Comparison of ENCODE assay signal across 18 mouse cellular contexts in the genomic region with DNA sequence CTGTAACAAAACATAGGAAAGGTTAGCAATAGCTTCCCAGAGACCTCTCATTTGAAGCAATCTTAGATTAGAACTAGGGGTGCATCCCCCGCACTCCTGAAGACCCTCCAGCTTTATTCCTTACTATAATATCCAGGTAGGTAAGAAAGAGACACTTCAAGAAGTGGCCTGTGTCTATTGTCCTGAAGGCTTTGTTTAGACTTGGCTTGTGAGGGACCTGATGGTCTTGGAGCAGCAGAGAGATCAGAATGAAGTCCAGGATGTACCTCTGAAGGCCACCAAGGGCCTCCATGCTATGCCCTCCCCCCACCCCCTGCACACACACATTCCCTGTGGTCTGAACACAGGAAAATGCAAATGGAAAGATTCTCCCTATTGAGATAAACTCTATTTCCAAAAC. TPM values are rescaled to one million over a fixed set of nuclear protein-coding genes. Genes with fewer than 3 reads are reported as not detected.
DNase-seq lines count a peak whose midpoint lies in the region; ATAC-seq lines count a peak whose summit lies in the region.
"Had no signal": no experiment of that assay in that cellular context is flagged by ENCODE, and none has a peak within 500 bp of the region (broad histone marks: within the 10 kb centered on the region; RNA-seq: fewer than 3 reads in every experiment).

No protein-coding gene starts in this region.

- 93% methylated on average over 1 of the region's 1 CpGs for WGBS in neural tube, embryonic 12.5 days
- WGBS in neural tube, embryonic 15.5 days = 88% methylated on average over 1 of the region's 1 CpGs
- 92% methylated on average over 1 of the region's 1 CpGs for WGBS in hindbrain, embryonic 11.5 days
- WGBS in midbrain, embryonic 10.5 days = 90% methylated on average over 1 of the region's 1 CpGs

- peaks cover 30% of the 10 kb centered on the region for H3K4me1 ChIP-seq in neural tube, embryonic 12.5 days
- peaks cover 15% of the 10 kb centered on the region for H3K4me1 ChIP-seq in neural tube, embryonic 15.5 days
- H3K4me1 ChIP-seq in hindbrain, embryonic 11.5 days (replicated peaks; ENCODE audit: control insufficient read depth, insufficient read depth, low read length) = 0 out of 2 replicates have a peak, but pooled peaks cover 3% of the 10 kb centered on the region
- H3K4me1 ChIP-seq in midbrain, embryonic 10.5 days = peaks cover 64% of the 10 kb centered on the region

- no peak overlapping the region for H3K4me3 ChIP-seq in neural tube, embryonic 12.5 days
- no peak overlapping the region for H3K4me3 ChIP-seq in neural tube, embryonic 15.5 days (replicated peaks)
- H3K4me3 ChIP-seq in hindbrain, embryonic 11.5 days (ENCODE audit: low read depth, low read length) = peak overlapping the region; percentile 25
- H3K4me3 ChIP-seq in midbrain, embryonic 10.5 days = peak overlapping the region; percentile 80
- H3K4me3 ChIP-seq: gastrocnemius, adult 2 months; left cerebral cortex, adult 2 months had no signal

- no peak overlapping the region; the same call in 1 of the 2 replicates for H3K9ac ChIP-seq in neural tube, embryonic 12.5 days
- H3K9ac ChIP-seq in neural tube, embryonic 15.5 days (replicated peaks) = no peak overlapping the region
- peak overlapping the region; percentile 52 for H3K9ac ChIP-seq in hindbrain, embryonic 11.5 days (ENCODE audit: low read depth, low read length)
- H3K9ac ChIP-seq: liver, embryonic 14.5 days had no signal

- H3K27ac ChIP-seq in neural tube, embryonic 12.5 days = no peak overlapping the region
- no peak overlapping the region for H3K27ac ChIP-seq in neural tube, embryonic 15.5 days (replicated peaks)
- H3K27ac ChIP-seq in hindbrain, embryonic 11.5 days (ENCODE audit: low read depth, low read length) = no peak overlapping the region
- H3K27ac ChIP-seq in midbrain, embryonic 10.5 days (replicated peaks) = peak overlapping the region; percentile 70
- H3K27ac ChIP-seq: gastrocnemius, adult 2 months; left cerebral cortex, adult 2 months; liver, embryonic 14.5 days had no signal

- ATAC-seq in neural tube, embryonic 12.5 days (ENCODE audit: low FRiP score, low read depth) = no peak
- no peak for ATAC-seq in neural tube, embryonic 15.5 days (ENCODE audit: low FRiP score)
- ATAC-seq in hindbrain, embryonic 11.5 days (ENCODE audit: low FRiP score) = no peak
- ATAC-seq: intestine, postnatal 0 days had no signal

- no peaks in the 10 kb centered on the region for H3K9me3 ChIP-seq in neural tube, embryonic 12.5 days
- H3K9me3 ChIP-seq in neural tube, embryonic 15.5 days (replicated peaks) = no peaks in the 10 kb centered on the region
- no peaks in the 10 kb centered on the region for H3K9me3 ChIP-seq in hindbrain, embryonic 11.5 days (ENCODE audit: control insufficient read depth, low read length)
- H3K9me3 ChIP-seq in midbrain, embryonic 10.5 days (replicated peaks) = no peaks in the 10 kb centered on the region

- no peaks in the 10 kb centered on the region for H3K36me3 ChIP-seq in neural tube, embryonic 12.5 days
- no peaks in the 10 kb centered on the region for H3K36me3 ChIP-seq in neural tube, embryonic 15.5 days
- no peaks in the 10 kb centered on the region for H3K36me3 ChIP-seq in hindbrain, embryonic 11.5 days (ENCODE audit: control insufficient read depth, insufficient read depth, low read length)
- no peaks in the 10 kb centered on the region for H3K36me3 ChIP-seq in midbrain, embryonic 10.5 days

- peaks cover 44% of the 10 kb centered on the region for H3K27me3 ChIP-seq in neural tube, embryonic 12.5 days (replicated peaks)
- H3K27me3 ChIP-seq in neural tube, embryonic 15.5 days (replicated peaks) = peaks cover 49% of the 10 kb centered on the region
- H3K27me3 ChIP-seq in hindbrain, embryonic 11.5 days (ENCODE audit: control insufficient read depth, insufficient read depth, low read length) = peaks cover 32% of the 10 kb centered on the region
- H3K27me3 ChIP-seq in midbrain, embryonic 10.5 days (ENCODE audit: low read depth, poor library complexity, severe bottlenecking) = peaks cover 83% of the 10 kb centered on the region

- intact Hi-C loops in left cerebral cortex, postnatal 14 days (cut with DNase I) = no loop called here

- H3K4me2 ChIP-seq in neural tube, embryonic 12.5 days (replicated peaks) = peak overlapping the region; percentile 28
- H3K4me2 ChIP-seq in neural tube, embryonic 15.5 days = no peak overlapping the region
- peak overlapping the region; percentile 35 for H3K4me2 ChIP-seq in hindbrain, embryonic 11.5 days (replicated peaks; ENCODE audit: low read depth, low read length)

- DNase-seq in hindbrain, embryonic 11.5 days (ENCODE audit: low spot score) = no peak
- no peak for DNase-seq in midbrain, embryonic 10.5 days (ENCODE audit: low spot score)
- DNase-seq in left cerebral cortex, postnatal 14 days (ENCODE audit: low spot score in 2 of 2) = no peak
- DNase-seq in urinary bladder, adult 18-20 months (ENCODE audit: low spot score in 2 of 2) = no peak
- DNase-seq in layer of hippocampus, adult 9-11 months = no peak
- DNase-seq in heart, adult 11 months = no peak
- DNase-seq: adrenal gland, postnatal 10 days; gastrocnemius, adult 2 months; heart, postnatal 14 days; kidney, postnatal 36 days; right cerebral cortex, postnatal 4 days had no signal

RNA-seq across cellular contexts. Expression of gene Zic5, which starts 5.7 kb away (rescaled TPM):
- polyA plus RNA-seq in neural tube, embryonic 12.5 days (2016; fragmentation: Nextera tagmentation; extraction: Ambion mirVana) = 11.3 and 14.3 TPM in 2 replicates
- 3.9 and 6.2 TPM in 2 replicates for polyA plus RNA-seq in neural tube, embryonic 15.5 days (2015; fragmentation: Nextera tagmentation; extraction: Ambion mirVana)
- 19.1 and 20.1 TPM in 2 replicates for polyA plus RNA-seq in hindbrain, embryonic 11.5 days (2014; fragmentation: Nextera tagmentation; extraction: Ambion mirVana)
- 13.6 and 15.3 TPM in 2 replicates for polyA plus RNA-seq in midbrain, embryonic 10.5 days (2016; fragmentation: Nextera tagmentation; extraction: Ambion mirVana)
- total RNA-seq in left cerebral cortex, postnatal 14 days (2021) = 1 to 10 TPM; 3.2 to 4.7 TPM
- total RNA-seq: adrenal gland, postnatal 10 days; gastrocnemius, adult 2 months; heart, postnatal 14 days had no signal
- polyA plus RNA-seq: intestine, postnatal 0 days; liver, embryonic 14.5 days had no signal

RNA-seq across cellular contexts. Expression of gene Gm5089, which starts 8.9 kb away (rescaled TPM):
- polyA plus RNA-seq in neural tube, embryonic 12.5 days (2016; fragmentation: Nextera tagmentation; extraction: Ambion mirVana) = 1.3 TPM in 2 replicates
- 0.14 and 0.60 TPM in 2 replicates for polyA plus RNA-seq in neural tube, embryonic 15.5 days (2015; fragmentation: Nextera tagmentation; extraction: Ambion mirVana)
- polyA plus RNA-seq in hindbrain, embryonic 11.5 days (2014; fragmentation: Nextera tagmentation; extraction: Ambion mirVana) = 0.99 and 1.6 TPM in 2 replicates
- polyA plus RNA-seq in midbrain, embryonic 10.5 days (2016; fragmentation: Nextera tagmentation; extraction: Ambion mirVana) = 0.82 and 1.3 TPM in 2 replicates
- total RNA-seq in left cerebral cortex, postnatal 14 days (2021) = under 1 TPM in 1 of 2 experiments, not detected in 1; 0.18 TPM
- total RNA-seq: adrenal gland, postnatal 10 days; gastrocnemius, adult 2 months; heart, postnatal 14 days; MEL had no signal
- polyA plus RNA-seq: embryonic facial prominence, embryonic 11.5 days; intestine, postnatal 0 days; liver, embryonic 14.5 days had no signal

RNA-seq across cellular contexts. Expression of gene Zic2, which starts 15.5 kb away (rescaled TPM):
- polyA plus RNA-seq in neural tube, embryonic 12.5 days (2016; fragmentation: Nextera tagmentation; extraction: Ambion mirVana) = 11.6 and 13.4 TPM in 2 replicates
- polyA plus RNA-seq in neural tube, embryonic 15.5 days (2015; fragmentation: Nextera tagmentation; extraction: Ambion mirVana) = 5.1 and 6.8 TPM in 2 replicates
- polyA plus RNA-seq in hindbrain, embryonic 11.5 days (2014; fragmentation: Nextera tagmentation; extraction: Ambion mirVana) = 9.5 and 11.2 TPM in 2 replicates
- polyA plus RNA-seq in midbrain, embryonic 10.5 days (2016; fragmentation: Nextera tagmentation; extraction: Ambion mirVana) = 5.7 and 6.4 TPM in 2 replicates
- 10 to 100 TPM; 20.1 to 22.1 TPM for total RNA-seq in left cerebral cortex, postnatal 14 days (2021)
- total RNA-seq: gastrocnemius, adult 2 months; MEL had no signal
- polyA plus RNA-seq: intestine, postnatal 0 days had no signal

RNA-seq across cellular contexts. Expression of gene Gm10837, which starts 30.6 kb away (rescaled TPM):
- 0.57 and 0.68 TPM in 2 replicates for polyA plus RNA-seq in neural tube, embryonic 12.5 days (2016; fragmentation: Nextera tagmentation; extraction: Ambion mirVana)
- 0.23 and 0.27 TPM in 2 replicates for polyA plus RNA-seq in neural tube, embryonic 15.5 days (2015; fragmentation: Nextera tagmentation; extraction: Ambion mirVana)
- polyA plus RNA-seq in hindbrain, embryonic 11.5 days (2014; fragmentation: Nextera tagmentation; extraction: Ambion mirVana) = 0.35 and 0.76 TPM in 2 replicates
- polyA plus RNA-seq in midbrain, embryonic 10.5 days (2016; fragmentation: Nextera tagmentation; extraction: Ambion mirVana) = 0.07 and 0.25 TPM in 2 replicates
- total RNA-seq in left cerebral cortex, postnatal 14 days (2021) = under 1 TPM in 1 of 2 experiments, not detected in 1; 0.31 TPM
- total RNA-seq: adrenal gland, postnatal 10 days; gastrocnemius, adult 2 months; heart, postnatal 14 days; left cerebral cortex, adult 2 months; MEL had no signal
- polyA plus RNA-seq: embryonic facial prominence, embryonic 11.5 days; intestine, postnatal 0 days; liver, embryonic 14.5 days had no signal

Comparison
In these comparisons a context has a peak if more than half of its experiments do, and no peak if none do; other contexts are left out.
1. H3K4me3 ChIP-seq: peak in hindbrain, embryonic 11.5 days (single experiment) and midbrain, embryonic 10.5 days (single experiment); none in neural tube, embryonic 12.5 days (single experiment) and neural tube, embryonic 15.5 days (single experiment).